In genomic region chr16:21804258-21804657, GRCm38 (mm10) we compare ENCODE assay signal across 20 mouse cellular contexts. TPM values are rescaled to one million over a fixed set of nuclear protein-coding genes. Genes with fewer than 3 reads are reported as not detected.
DNase-seq lines count a peak whose midpoint lies in the region; ATAC-seq and TF ChIP-seq lines count a peak whose summit lies in the region.
"Had no signal": no experiment of that assay in that cellular context is flagged by ENCODE, and none has a peak within 500 bp of the region (broad histone marks: within the 10 kb centered on the region; RNA-seq: fewer than 3 reads in every experiment).

No protein-coding gene starts in this region.

- H3K9ac ChIP-seq in forebrain, embryonic 16.5 days (replicated peaks; ENCODE audit: low read depth, low read length), result no peak overlapping the region
- H3K9ac ChIP-seq in forebrain, embryonic 12.5 days, result no peak overlapping the region
- H3K9ac ChIP-seq in liver, postnatal 0 days (replicated peaks), result no peak overlapping the region
- H3K9ac ChIP-seq in liver, embryonic 11.5 days (ENCODE audit: low read depth, low read length), result no peak overlapping the region
- H3K9ac ChIP-seq in midbrain, embryonic 13.5 days (replicated peaks), result no peak overlapping the region
- H3K9ac ChIP-seq: embryonic facial prominence, embryonic 15.5 days; hindbrain, embryonic 13.5 days; midbrain, embryonic 15.5 days had no signal

- H3K4me3 ChIP-seq in forebrain, embryonic 16.5 days (replicated peaks; ENCODE audit: low read length), result no peak overlapping the region
- no peak overlapping the region for H3K4me3 ChIP-seq in forebrain, embryonic 12.5 days (replicated peaks)
- H3K4me3 ChIP-seq in liver, postnatal 0 days (ENCODE audit: low read depth, low read length), result no peak overlapping the region
- H3K4me3 ChIP-seq in liver, embryonic 11.5 days (ENCODE audit: low read depth, low read length), result no peak overlapping the region
- H3K4me3 ChIP-seq in midbrain, embryonic 13.5 days (replicated peaks), result no peak overlapping the region
- H3K4me3 ChIP-seq: embryonic facial prominence, embryonic 15.5 days; hindbrain, embryonic 13.5 days; midbrain, embryonic 15.5 days had no signal

- no peak overlapping the region for H3K4me2 ChIP-seq in forebrain, embryonic 16.5 days (ENCODE audit: low read length)
- H3K4me2 ChIP-seq in forebrain, embryonic 12.5 days, result no peak overlapping the region
- no peak overlapping the region for H3K4me2 ChIP-seq in liver, postnatal 0 days (ENCODE audit: low read depth, low read length)
- H3K4me2 ChIP-seq in liver, embryonic 11.5 days, result no peak overlapping the region
- H3K4me2 ChIP-seq in midbrain, embryonic 13.5 days (replicated peaks), result no peak overlapping the region
- H3K4me2 ChIP-seq: embryonic facial prominence, embryonic 15.5 days; hindbrain, embryonic 13.5 days; midbrain, embryonic 15.5 days had no signal

- no peaks in the 10 kb centered on the region for H3K4me1 ChIP-seq in forebrain, embryonic 16.5 days (replicated peaks; ENCODE audit: control insufficient read depth, insufficient read depth, low read length)
- no peaks in the 10 kb centered on the region for H3K4me1 ChIP-seq in forebrain, embryonic 12.5 days
- no peaks in the 10 kb centered on the region for H3K4me1 ChIP-seq in liver, postnatal 0 days (ENCODE audit: insufficient read depth)
- no peaks in the 10 kb centered on the region for H3K4me1 ChIP-seq in liver, embryonic 11.5 days (replicated peaks; ENCODE audit: control insufficient read depth, insufficient read depth, low read length)
- no peaks in the 10 kb centered on the region for H3K4me1 ChIP-seq in midbrain, embryonic 13.5 days (replicated peaks)
- H3K4me1 ChIP-seq: embryonic facial prominence, embryonic 15.5 days; hindbrain, embryonic 13.5 days; midbrain, embryonic 15.5 days had no signal

- H3K36me3 ChIP-seq in forebrain, embryonic 16.5 days (ENCODE audit: control insufficient read depth, insufficient read depth), result peaks cover 14% of the 10 kb centered on the region
- peaks cover 45% of the 10 kb centered on the region for H3K36me3 ChIP-seq in forebrain, embryonic 12.5 days (replicated peaks)
- H3K36me3 ChIP-seq in liver, postnatal 0 days (replicated peaks; ENCODE audit: insufficient read depth, low read length), result peaks cover 19% of the 10 kb centered on the region
- H3K36me3 ChIP-seq in liver, embryonic 11.5 days (ENCODE audit: control insufficient read depth, insufficient read depth, low read length), result peaks cover 2% of the 10 kb centered on the region; the same call in 1 of the 2 replicates
- H3K36me3 ChIP-seq in midbrain, embryonic 13.5 days, result peaks cover 52% of the 10 kb centered on the region

- WGBS in forebrain, embryonic 16.5 days, result 36% methylated on average over 1 of the region's 1 CpGs
- WGBS in forebrain, embryonic 12.5 days, result 80% methylated on average over 1 of the region's 1 CpGs
- WGBS in liver, postnatal 0 days (ENCODE audit: insufficient replicate concordance), result 85% methylated on average over 1 of the region's 1 CpGs
- WGBS in liver, embryonic 11.5 days, result 91% methylated on average over 1 of the region's 1 CpGs
- WGBS in midbrain, embryonic 13.5 days, result 91% methylated on average over 1 of the region's 1 CpGs

- TF ChIP-seq EP300 in liver, postnatal 0 days (IDR thresholded peaks at IDR 0.05; ENCODE audit: low read depth), result no peak

- no peak overlapping the region for H3K27ac ChIP-seq in forebrain, embryonic 16.5 days (ENCODE audit: low read length)
- H3K27ac ChIP-seq in forebrain, embryonic 12.5 days, result no peak overlapping the region
- H3K27ac ChIP-seq in liver, postnatal 0 days (ENCODE audit: low read depth), result no peak overlapping the region
- H3K27ac ChIP-seq in liver, embryonic 11.5 days (ENCODE audit: low read depth, low read length), result no peak overlapping the region
- H3K27ac ChIP-seq in midbrain, embryonic 13.5 days, result no peak overlapping the region
- H3K27ac ChIP-seq: embryonic facial prominence, embryonic 15.5 days; hindbrain, embryonic 13.5 days; macrophage; midbrain, embryonic 15.5 days had no signal

- TF ChIP-seq CTCF in liver, postnatal 0 days (IDR thresholded peaks at IDR 0.05; ENCODE audit: low read depth), result no peak

- no peaks in the 10 kb centered on the region for H3K27me3 ChIP-seq in forebrain, embryonic 16.5 days (replicated peaks; ENCODE audit: control insufficient read depth, insufficient read depth, low read length)
- no peaks in the 10 kb centered on the region for H3K27me3 ChIP-seq in forebrain, embryonic 12.5 days
- no peaks in the 10 kb centered on the region for H3K27me3 ChIP-seq in liver, postnatal 0 days (ENCODE audit: insufficient read depth, low read length)
- no peaks in the 10 kb centered on the region for H3K27me3 ChIP-seq in liver, embryonic 11.5 days (replicated peaks; ENCODE audit: control insufficient read depth, insufficient read depth, low read length)
- H3K27me3 ChIP-seq in midbrain, embryonic 13.5 days, result no peaks in the 10 kb centered on the region
- H3K27me3 ChIP-seq: embryonic facial prominence, embryonic 15.5 days; hindbrain, embryonic 13.5 days; midbrain, embryonic 15.5 days had no signal

- H3K9me3 ChIP-seq in forebrain, embryonic 16.5 days (ENCODE audit: control insufficient read depth, low read length), result no peaks in the 10 kb centered on the region
- H3K9me3 ChIP-seq in forebrain, embryonic 12.5 days, result no peaks in the 10 kb centered on the region
- H3K9me3 ChIP-seq in liver, postnatal 0 days (ENCODE audit: low read length), result no peaks in the 10 kb centered on the region
- no peaks in the 10 kb centered on the region; the same call in 1 of the 2 replicates for H3K9me3 ChIP-seq in liver, embryonic 11.5 days (ENCODE audit: control insufficient read depth, low read length)
- H3K9me3 ChIP-seq in midbrain, embryonic 13.5 days, result no peaks in the 10 kb centered on the region
- H3K9me3 ChIP-seq: embryonic facial prominence, embryonic 15.5 days; hindbrain, embryonic 13.5 days; midbrain, embryonic 15.5 days had no signal

- peak; percentile 31; the same call in 1 of the 2 replicates for ATAC-seq in forebrain, embryonic 16.5 days
- no peak for ATAC-seq in forebrain, embryonic 12.5 days (ENCODE audit: low FRiP score)
- ATAC-seq in liver, postnatal 0 days, result peak; percentile 74
- no peak for ATAC-seq in liver, embryonic 11.5 days (replicated peaks; ENCODE audit: low FRiP score)
- ATAC-seq in megakaryocyte, adult 5-6 weeks (ENCODE audit: poor library complexity, severe bottlenecking), result no peak
- no peak for ATAC-seq in midbrain, embryonic 13.5 days
- ATAC-seq: intestine, embryonic 16.5 days; midbrain, embryonic 15.5 days had no signal

- DNase-seq in liver, postnatal 0 days, result peak; percentile 42
- no peak for DNase-seq in liver, embryonic 11.5 days (ENCODE audit: low spot score)
- DNase-seq in cerebellum, adult 11 months, result peak; percentile 40
- peak; percentile 76 to 77 for DNase-seq in cerebellum, postnatal 14 days
- DNase-seq: adrenal gland, postnatal 10 days; embryo, embryonic 11 days; gastrocnemius, postnatal 14 days; liver; lung, adult 2 months; spleen, adult 18-20 months; thymus, adult 2 months had no signal

RNA-seq across cellular contexts. Expression of gene Map3k13, which starts 10.1 kb away (rescaled TPM):
- polyA plus RNA-seq in forebrain, embryonic 16.5 days (2015; fragmentation: Nextera tagmentation; extraction: Ambion mirVana), result 5.6 and 5.7 TPM in 2 replicates
- 4.8 and 6.1 TPM in 2 replicates for polyA plus RNA-seq in forebrain, embryonic 12.5 days (2016; fragmentation: Nextera tagmentation; extraction: Ambion mirVana)
- 0.97 and 1.2 TPM in 2 replicates for polyA plus RNA-seq in liver, postnatal 0 days (2015; fragmentation: Nextera tagmentation; extraction: Ambion mirVana)
- 0.55 and 0.59 TPM in 2 replicates for polyA plus RNA-seq in liver, embryonic 11.5 days (2014; fragmentation: Nextera tagmentation; extraction: Ambion mirVana)
- 0.04 TPM in 1 of 2 replicates, not detected in the other for total RNA-seq in megakaryocyte, adult 5-6 weeks (2015)
- 0.08 TPM in 1 of 2 replicates, not detected in the other for total RNA-seq in megakaryocyte, adult 5-6 weeks (2017)
- polyA plus RNA-seq in midbrain, embryonic 13.5 days (2015; fragmentation: Nextera tagmentation; extraction: Ambion mirVana), result 7.6 and 8.3 TPM in 2 replicates

RNA-seq across cellular contexts. Expression of gene Ehhadh, which starts 16.7 kb away (rescaled TPM):
- polyA plus RNA-seq in forebrain, embryonic 16.5 days (2015; fragmentation: Nextera tagmentation; extraction: Ambion mirVana), result 0.83 and 1.1 TPM in 2 replicates
- 1.0 and 1.1 TPM in 2 replicates for polyA plus RNA-seq in forebrain, embryonic 12.5 days (2016; fragmentation: Nextera tagmentation; extraction: Ambion mirVana)
- 176 and 215 TPM in 2 replicates for polyA plus RNA-seq in liver, postnatal 0 days (2015; fragmentation: Nextera tagmentation; extraction: Ambion mirVana)
- polyA plus RNA-seq in liver, embryonic 11.5 days (2014; fragmentation: Nextera tagmentation; extraction: Ambion mirVana), result 5.3 and 6.7 TPM in 2 replicates
- 1.3 TPM in 2 replicates for total RNA-seq in megakaryocyte, adult 5-6 weeks (2015)
- total RNA-seq in megakaryocyte, adult 5-6 weeks (2017), result 0.81 and 1.6 TPM in 2 replicates
- polyA plus RNA-seq in midbrain, embryonic 13.5 days (2015; fragmentation: Nextera tagmentation; extraction: Ambion mirVana), result 1.2 and 1.3 TPM in 2 replicates

Comparison
In these comparisons a context has a peak if more than half of its experiments do, and no peak if none do; other contexts are left out.
1. ATAC-seq: peak in forebrain, embryonic 16.5 days (single experiment) and liver, postnatal 0 days (single experiment); none in forebrain, embryonic 12.5 days (single experiment), liver, embryonic 11.5 days (single experiment), megakaryocyte, adult 5-6 weeks (single experiment) and midbrain, embryonic 13.5 days (single experiment).
2. RNA of gene Ehhadh, which starts 16.7 kb away (polyA plus RNA-seq): 176 to 215 TPM in liver, postnatal 0 days; 5.3 to 6.7 TPM in liver, embryonic 11.5 days, 1.2 to 1.3 TPM in midbrain, embryonic 13.5 days, 0.83 to 1.1 TPM in forebrain, embryonic 16.5 days and 1.0 to 1.1 TPM in forebrain, embryonic 12.5 days; every median in the first group is over 10 times any median in the second.